Mouse (Mus musculus) cerebellum, adult 2 months (tissue): ENCODE measurements around the gene Pradc1. TPM values are rescaled to one million over a fixed set of nuclear protein-coding genes. Genes with fewer than 3 reads are reported as not detected.

Experiments used
- DNase-seq, 2 experiments: peaks; one replicate each; pipeline ENCODE4 v3.0.0; 2021
- H3K27ac ChIP-seq: fragments of 200-500 bp; 2 replicates; pipeline ENCODE4 v1.5.1; 2012; ENCODE audit warnings: low read length, control low read depth, inconsistent platforms; ENCODE audit not compliant: insufficient read depth
- H3K27me3 ChIP-seq: fragments of 200-500 bp; 2 replicates; pipeline ENCODE4 v1.6.1; 2012; ENCODE audit warnings: inconsistent platforms, mild to moderate bottlenecking, low read length, moderate library complexity; ENCODE audit not compliant: control insufficient read depth, insufficient read depth
- H3K4me1 ChIP-seq: fragments of 200-500 bp; 2 replicates; pipeline ENCODE4 v1.6.1; 2011; ENCODE audit warnings: low read length; ENCODE audit not compliant: control insufficient read depth, insufficient read depth
- H3K4me3 ChIP-seq: fragments of 200-500 bp; replicated peaks from 2 replicates; pipeline ENCODE3; 2011; ENCODE audit warnings: mild to moderate bottlenecking, low read depth, low read length, control low read depth; ENCODE audit not compliant: insufficient read depth
- CTCF ChIP-seq: fragments of 200-500 bp; IDR thresholded peaks from 2 replicates; pipeline ENCODE4 v1.5.1; 2011; ENCODE audit warnings: low read depth, mild to moderate bottlenecking, control low read depth, low read length, moderate library complexity, borderline replicate concordance; ENCODE audit not compliant: insufficient read depth
- POLR2A ChIP-seq: fragments of 200-500 bp; IDR thresholded peaks from 2 replicates; pipeline ENCODE4 v1.6.1; 2011; ENCODE audit warnings: low read length, control low read depth, borderline replicate concordance; ENCODE audit not compliant: insufficient read depth
- WGBS: fragments of 180-500 bp; shearing (Covaris S2); methylation state at CpG from one replicate; pipeline ENCODE4 v1.1.7; 2018; 5-methylcytosine and 5-hydroxymethylcytosine counted together
- polyA plus RNA-seq: library from polyadenylated mRNA; depleted of rRNA; stranded (reverse); fragments of >200 nt; gene quantifications from 2 replicates; pipeline ENCODE4 v1.2.3, GENCODE M21; 2012; rRNA removed

The Pradc1 gene
- polyA plus RNA-seq, result 21.2 and 21.5 TPM in 2 replicates

- peak; percentile 70; the same call in 1 of the 2 replicates for TF ChIP-seq POLR2A
- TF ChIP-seq CTCF, result no peak
- peak within 1 kb of the TSS; percentile 80 for H3K4me3 ChIP-seq
- under 1% methylated on average over 54 of the region's 54 CpGs for WGBS
- peak; percentile 97 to 98 for DNase-seq
- H3K4me1 ChIP-seq, result 0 out of 2 replicates have a peak, but pooled peaks cover 2% of the 10 kb centered on the region
- H3K27ac ChIP-seq, result peak within 1 kb of the TSS; percentile 16; the same call in 1 of the 2 replicates
- no peaks in the 10 kb centered on the region for H3K27me3 ChIP-seq
Measured at GRCm38 (mm10) chr6:85451664-85452410, at the start of gene Pradc1. TSS of gene Pradc1 (minus strand) at chr6:85451970.

- TF ChIP-seq CTCF, result no peak
- H3K4me1 ChIP-seq, result peaks cover 13% of the 10 kb centered on the region; the same call in 1 of the 2 replicates
- no peak overlapping the region for H3K4me3 ChIP-seq
- WGBS, result 6% methylated on average over 1 of the region's 1 CpGs
- peak overlapping the region; percentile 37 for H3K27ac ChIP-seq
- DNase-seq, result peak; percentile 38 to 55
- H3K27me3 ChIP-seq, result no peaks in the 10 kb centered on the region
Measured at GRCm38 (mm10) chr6:85500416-85500815, 48.6 kb upstream of the Pradc1 start.

- Histone ChIP-seq H3K4me3 (no peak overlapping the region), H3K27ac (no peak overlapping the region), H3K4me1 (peaks cover 12% of the 10 kb centered on the region; the same call in 1 of the 2 replicates), H3K27me3 (no peaks in the 10 kb centered on the region)
- no peak for TF ChIP-seq CTCF
- WGBS, result 83% methylated on average over 9 of the region's 9 CpGs
- DNase-seq, result no peak
Measured at GRCm38 (mm10) chr6:85498147-85498546, 46.4 kb upstream of the Pradc1 start.

- TF ChIP-seq CTCF (no peak), POLR2A (no peak)
- H3K4me3 ChIP-seq, result no peak overlapping the region
- peak in 1 of 2 experiments; percentile 51 for DNase-seq
Measured at GRCm38 (mm10) chr6:85496976-85497375, 45.2 kb upstream of the Pradc1 start.

GRCm38 (mm10) chr6:85491606-85492005 lies 39.8 kb upstream of the Pradc1 start:
- 97% methylated on average over 3 of the region's 3 CpGs for WGBS
- Histone ChIP-seq H3K4me3 (no peak overlapping the region), H3K27ac (no peak overlapping the region), H3K27me3 (no peaks in the 10 kb centered on the region), H3K4me1 (no peaks in the 10 kb centered on the region; the same call in 1 of the 2 replicates)
- DNase-seq, result no peak
- TF ChIP-seq CTCF (no peak), POLR2A (no peak)

More at GRCm38 (mm10) chr6:85496976-85497375, 45.2 kb upstream of the Pradc1 start:
- peaks cover 10% of the 10 kb centered on the region; the same call in 1 of the 2 replicates for H3K4me1 ChIP-seq
- no peak overlapping the region for H3K27ac ChIP-seq
- no peaks in the 10 kb centered on the region for H3K27me3 ChIP-seq

GRCm38 (mm10) chr6:85490252-85490651 lies 38.5 kb upstream of the Pradc1 start:
- Histone ChIP-seq H3K4me3 (no peak overlapping the region), H3K4me1 (no peaks in the 10 kb centered on the region; the same call in 1 of the 2 replicates), H3K27ac (no peak overlapping the region), H3K27me3 (no peaks in the 10 kb centered on the region)
- no peak for DNase-seq
- 85% methylated on average over 4 of the region's 4 CpGs for WGBS
- no peak for TF ChIP-seq POLR2A
- TF ChIP-seq CTCF, result no peak

- 88% methylated on average over 3 of the region's 3 CpGs for WGBS
- no peak overlapping the region for H3K27ac ChIP-seq
- H3K4me1 ChIP-seq, result no peaks in the 10 kb centered on the region; the same call in 1 of the 2 replicates
- DNase-seq, result no peak
- H3K4me3 ChIP-seq, result no peak overlapping the region
- no peaks in the 10 kb centered on the region for H3K27me3 ChIP-seq
- no peak for TF ChIP-seq CTCF
- no peak for TF ChIP-seq POLR2A
Measured at GRCm38 (mm10) chr6:85489717-85490116, 37.9 kb upstream of the Pradc1 start.

GRCm38 (mm10) chr6:85488510-85488909 lies 36.7 kb upstream of the Pradc1 start:
- TF ChIP-seq POLR2A, result no peak
- no peak for TF ChIP-seq CTCF
- H3K4me3 ChIP-seq, result no peak overlapping the region
- WGBS, result 52% methylated on average over 4 of the region's 4 CpGs
- H3K4me1 ChIP-seq, result no peaks in the 10 kb centered on the region; the same call in 1 of the 2 replicates
- H3K27ac ChIP-seq, result no peak overlapping the region
- no peaks in the 10 kb centered on the region for H3K27me3 ChIP-seq
- no peak for DNase-seq
